Mouse (Mus musculus) embryonic fibroblast, embryonic 13.5 days (primary cell): Measurements from ENCODE around the gene Spib. TPM values are rescaled to one million over a fixed set of nuclear protein-coding genes. Genes with fewer than 3 reads are reported as not detected.

Experiments used
- H3K27ac ChIP-seq: 2 replicates; pipeline ENCODE4 v1.5.1; 2012; ENCODE audit warnings: low read length, control low read depth, inconsistent platforms; ENCODE audit not compliant: insufficient read depth
- H3K4me1 ChIP-seq: 2 replicates; pipeline ENCODE4 v1.6.1; 2011; ENCODE audit warnings: low read length; ENCODE audit not compliant: control insufficient read depth, insufficient read depth
- H3K4me3 ChIP-seq: 2 replicates; pipeline ENCODE4 v1.5.1; 2011; ENCODE audit warnings: mild to moderate bottlenecking, control low read depth, low read length; ENCODE audit not compliant: insufficient read depth
- CTCF ChIP-seq: IDR thresholded peaks from 2 replicates; pipeline ENCODE4 v1.5.1; 2011; ENCODE audit warnings: mild to moderate bottlenecking, control low read depth, low read length, moderate library complexity, borderline replicate concordance; ENCODE audit not compliant: insufficient read depth
- POLR2A ChIP-seq: IDR thresholded peaks from 2 replicates; pipeline ENCODE4 v1.6.1; 2011; ENCODE audit warnings: low read depth, mild to moderate bottlenecking, control low read depth, low read length, moderate library complexity
- polyA plus RNA-seq: library from polyadenylated mRNA; stranded (reverse); fragments of >200 nt; gene quantifications from 2 replicates; pipeline ENCODE4 v1.2.4, GENCODE M21; 2011; ENCODE audit warnings: low read depth; ENCODE audit not compliant: missing spikeins, insufficient read length

Spib gene
- polyA plus RNA-seq, 1 experiment: not detected

GRCm38 (mm10) chr7:44482836-44483435, 48.9 kb downstream of the Spib start:
- no peak for TF ChIP-seq POLR2A
- no peak for TF ChIP-seq CTCF
- H3K4me3 ChIP-seq: no peak overlapping the region
- no peak overlapping the region for H3K27ac ChIP-seq
- H3K4me1 ChIP-seq: no peaks in the 10 kb centered on the region

Other genes starting within 250 kb of the Spib start
- gene Clec11a, start 225.2 kb downstream of the Spib start, polyA plus RNA-seq: 2.6 and 13.4 TPM in 2 replicates
- gene Shank1, start 221.8 kb downstream of the Spib start, polyA plus RNA-seq: 1.1 and 2.6 TPM in 2 replicates
- gene Syt3, start 148.0 kb downstream of the Spib start, polyA plus RNA-seq: 0.18 and 0.25 TPM in 2 replicates
- not detected in 2 replicates for gene 1700008O03Rik, start 146.3 kb downstream of the Spib start, polyA plus RNA-seq
- gene Lrrc4b, start 103.1 kb downstream of the Spib start, polyA plus RNA-seq: 0.32 TPM in 1 of 2 replicates, not detected in the other
- not detected in 2 replicates for gene Aspdh, start 66.7 kb downstream of the Spib start, polyA plus RNA-seq
- 53.0 and 53.9 TPM in 2 replicates for gene Josd2, start 64.1 kb downstream of the Spib start, polyA plus RNA-seq
- gene Emc10, start 35.5 kb downstream of the Spib start, polyA plus RNA-seq: 100 and 111 TPM in 2 replicates
- 2.7 and 4.4 TPM in 2 replicates for gene Fam71e1, start 35.5 kb downstream of the Spib start, polyA plus RNA-seq
- gene Mybpc2, start 7.4 kb downstream of the Spib start, polyA plus RNA-seq: not detected in 2 replicates
- gene Pold1, start 16.8 kb upstream of the Spib start, polyA plus RNA-seq: 21.1 and 23.7 TPM in 2 replicates
- 55.1 and 58.4 TPM in 2 replicates for gene Nr1h2, start 21.9 kb upstream of the Spib start, polyA plus RNA-seq
- gene Napsa, start 40.3 kb upstream of the Spib start, polyA plus RNA-seq: not detected in 2 replicates
- 0.27 and 0.51 TPM in 2 replicates for gene Kcnc3, start 58.6 kb upstream of the Spib start, polyA plus RNA-seq
- gene Myh14, start 138.8 kb upstream of the Spib start, polyA plus RNA-seq: not detected in 2 replicates
- not detected in 2 replicates for gene Izumo2, start 176.7 kb upstream of the Spib start, polyA plus RNA-seq
- gene Vrk3, start 216.3 kb upstream of the Spib start, polyA plus RNA-seq: 26.3 and 27.4 TPM in 2 replicates
- gene Zfp473, start 219.0 kb upstream of the Spib start, polyA plus RNA-seq: 0.12 and 0.53 TPM in 2 replicates